Mouse (Mus musculus): ENCODE data around the gene Gnb3.

Gnb3 gene

DNA sequence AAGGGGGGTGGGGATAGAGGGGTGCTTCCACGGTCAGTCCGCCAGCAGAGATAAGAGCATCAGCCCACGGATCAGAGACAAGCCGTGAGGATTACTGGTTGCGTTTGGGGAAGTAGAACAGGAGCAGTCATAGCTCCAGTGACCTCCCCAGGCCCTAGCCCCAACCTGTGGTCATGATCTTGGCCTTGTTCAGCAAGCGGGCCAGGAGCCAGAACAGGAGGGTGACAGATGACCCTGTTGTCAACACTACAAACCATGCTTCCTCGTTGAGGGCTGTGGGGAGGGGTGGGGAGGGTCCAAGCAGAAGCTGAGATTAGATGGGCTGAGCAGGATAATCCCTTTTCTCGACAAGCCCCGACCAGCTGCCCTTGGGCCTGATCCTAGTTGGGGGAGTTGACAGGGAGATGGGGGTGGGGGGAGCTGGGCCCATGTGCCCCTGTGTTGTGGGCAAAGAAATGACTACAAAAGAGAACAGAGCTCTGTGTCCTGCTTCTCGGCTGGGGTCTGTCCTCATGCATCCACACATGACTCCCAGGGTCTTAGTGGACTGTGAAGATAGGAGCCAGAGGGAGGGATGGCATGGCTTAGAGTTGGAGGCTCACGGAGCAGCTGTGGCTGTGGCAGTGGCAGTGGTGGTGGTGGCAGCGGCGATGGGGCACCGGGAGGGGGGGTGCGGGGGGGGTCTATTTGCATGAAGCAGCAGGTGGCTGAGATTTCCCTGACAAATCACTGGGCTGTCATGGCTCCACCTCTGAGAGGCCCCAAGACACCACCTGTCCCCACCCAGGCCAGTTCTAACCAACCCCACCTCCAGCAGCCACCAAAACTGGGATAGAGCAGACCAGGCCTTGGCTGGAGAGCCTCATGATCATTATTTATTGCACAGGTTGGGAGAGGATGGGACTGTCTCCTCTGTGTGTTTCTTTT lies at the start of gene Gnb3:
Gnb3 (minus strand) TSS at position 35 of the 927 bp plus-strand sequence.
- no peak for DNase-seq (ENCODE audit: low read depth)

DNA sequence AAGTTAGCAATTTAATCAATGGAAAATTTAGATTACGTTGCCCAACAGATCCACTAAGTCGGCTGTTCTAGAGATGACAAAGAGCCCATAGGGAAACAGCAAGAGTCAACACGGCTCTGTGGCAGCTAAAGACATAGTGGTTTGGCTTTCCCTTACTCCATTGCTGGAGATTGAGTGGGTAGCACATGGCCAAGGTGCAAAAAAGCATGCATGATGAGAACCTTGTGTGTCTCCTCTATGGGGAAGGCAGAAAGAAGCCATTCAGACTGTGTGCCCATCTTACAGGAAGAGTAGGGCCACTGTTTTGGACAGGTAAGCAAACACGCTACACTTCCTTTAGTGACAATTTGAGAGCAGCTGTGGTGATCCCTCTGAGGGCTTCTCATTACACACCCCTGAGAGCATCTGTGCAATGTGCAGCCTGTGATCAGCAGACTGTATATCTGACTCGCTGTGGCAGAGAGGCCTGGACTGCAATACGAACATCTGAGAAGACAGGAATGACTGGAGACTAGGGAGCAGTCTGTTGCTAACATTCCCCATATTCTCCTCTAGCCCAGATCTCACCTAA lies 48.6 kb upstream of the Gnb3 start:
- no peak for DNase-seq (ENCODE audit: low read depth)

DNA sequence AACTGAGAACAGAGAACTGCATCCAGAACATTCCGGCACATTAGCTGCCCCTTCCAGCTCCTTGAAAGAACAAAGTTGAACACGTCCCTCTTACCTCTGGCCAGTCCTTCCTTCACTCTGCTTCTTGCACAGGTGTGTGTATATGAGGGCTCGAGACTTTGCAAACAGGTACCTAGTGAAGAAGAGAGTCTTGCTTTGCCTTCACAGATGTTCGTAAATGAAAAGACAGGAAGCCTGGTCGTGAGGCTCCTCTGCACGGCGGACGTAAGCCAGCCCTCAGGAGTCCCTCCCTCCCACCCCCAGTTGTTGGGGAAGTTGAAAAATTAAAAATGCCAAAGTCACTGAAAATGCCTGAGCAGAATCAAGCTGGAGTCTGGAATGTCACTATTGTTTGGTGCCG lies 47.9 kb upstream of the Gnb3 start, which contains the start of gene Cd4:
Cd4 (minus strand) TSS at position 236 of the 400 bp plus-strand sequence.
- DNase-seq (ENCODE audit: low read depth), result no peak

DNA sequence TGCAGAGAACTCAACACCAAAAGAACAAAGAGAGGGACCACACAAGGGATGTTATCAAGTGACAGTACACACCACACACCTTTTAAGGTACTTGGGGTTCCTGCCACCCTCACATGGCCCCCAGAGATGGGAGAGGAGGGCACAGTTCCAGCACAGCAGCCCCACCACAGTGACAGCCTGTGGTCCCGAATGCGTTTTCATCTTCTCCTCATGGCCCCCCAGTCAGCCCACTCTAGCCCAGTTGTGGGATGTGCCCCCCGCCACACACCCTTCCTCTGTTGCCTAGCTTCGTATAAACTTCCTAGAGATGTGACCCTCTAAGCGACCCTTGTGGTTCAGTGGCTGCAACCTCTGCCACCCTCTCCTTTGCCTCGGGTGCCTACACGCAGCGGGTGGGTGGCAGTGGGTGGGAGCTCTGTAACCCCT lies 45.9 kb upstream of the Gnb3 start:
- no peak for DNase-seq (ENCODE audit: low read depth)

GRCm38 (mm10) chr6:124884714-124885500 lies 44.8 kb upstream of the Gnb3 start:
- no peak for DNase-seq (ENCODE audit: low read depth)

- DNase-seq (ENCODE audit: low read depth), result no peak
Measured at GRCm38 (mm10) chr6:124883351-124883750, 43.3 kb upstream of the Gnb3 start.

- no peak for DNase-seq (ENCODE audit: low read depth)
Measured at GRCm38 (mm10) chr6:124881821-124882220, 41.7 kb upstream of the Gnb3 start.

GRCm38 (mm10) chr6:124879390-124879789 lies 39.3 kb upstream of the Gnb3 start:
- DNase-seq (ENCODE audit: low read depth), result no peak

GRCm38 (mm10) chr6:124874348-124874747 lies 34.3 kb upstream of the Gnb3 start:
- DNase-seq (ENCODE audit: low read depth), result no peak

GRCm38 (mm10) chr6:124866560-124866959 lies 26.5 kb upstream of the Gnb3 start:
- DNase-seq (ENCODE audit: low read depth), result no peak

- no peak for DNase-seq (ENCODE audit: low read depth)
Measured at GRCm38 (mm10) chr6:124865766-124866362, 25.8 kb upstream of the Gnb3 start.

GRCm38 (mm10) chr6:124863658-124864298 lies 23.7 kb upstream of the Gnb3 start, which contains the start of gene Gpr162:
Gpr162 (minus strand) TSS chr6:124863983.
- no peak for DNase-seq (ENCODE audit: low read depth)

GRCm38 (mm10) chr6:124863125-124863657 lies 23.1 kb upstream of the Gnb3 start:
- no peak for DNase-seq (ENCODE audit: low read depth)

GRCm38 (mm10) chr6:124862406-124863124 lies 22.5 kb upstream of the Gnb3 start:
- DNase-seq (ENCODE audit: low read depth), result no peak

GRCm38 (mm10) chr6:124861802-124862201 lies 21.7 kb upstream of the Gnb3 start:
- no peak for DNase-seq (ENCODE audit: low read depth)

DNA sequence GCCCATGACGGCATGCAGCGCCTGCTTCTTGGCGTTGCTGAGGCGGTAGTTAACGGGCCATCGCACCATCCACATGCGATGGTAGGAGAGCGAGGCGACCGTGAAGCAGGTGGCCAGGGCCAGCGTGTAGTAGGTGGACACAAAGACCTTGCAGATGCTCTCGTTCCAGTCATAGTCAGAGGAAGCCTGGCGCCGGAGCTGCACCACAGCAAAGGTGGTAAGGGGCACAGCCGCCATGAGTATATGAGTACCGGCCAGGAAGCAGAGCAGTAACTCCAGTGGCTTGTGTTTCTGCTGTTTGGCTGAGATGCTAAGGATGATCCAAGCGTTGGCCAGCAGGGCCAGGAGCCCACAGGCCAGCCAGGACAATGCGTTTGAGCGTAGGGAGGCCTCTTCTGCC lies 21.2 kb upstream of the Gnb3 start:
- DNase-seq (ENCODE audit: low read depth), result no peak

DNA sequence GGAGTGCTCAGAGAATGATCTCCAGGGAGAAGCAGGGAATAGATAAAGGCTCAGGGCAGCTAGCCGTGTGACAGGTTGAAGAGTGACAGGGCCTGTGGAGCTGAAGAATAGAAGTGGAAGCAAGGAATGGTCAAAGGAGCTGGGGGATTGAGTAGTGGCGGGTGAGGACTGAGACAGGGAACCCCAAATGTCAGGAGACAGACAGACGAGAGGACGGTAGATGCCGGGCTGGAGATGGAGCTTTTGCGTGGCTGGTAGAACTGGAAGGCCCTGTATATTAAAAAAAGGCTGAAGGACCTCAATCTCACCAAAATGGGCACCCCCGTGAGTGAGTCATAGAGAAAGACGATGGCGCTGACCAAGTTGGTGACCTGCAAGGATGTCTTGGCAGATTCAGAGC lies 20.4 kb upstream of the Gnb3 start:
- DNase-seq (ENCODE audit: low read depth), result no peak

GRCm38 (mm10) chr6:124859725-124860124 lies 19.6 kb upstream of the Gnb3 start:
- DNase-seq (ENCODE audit: low read depth), result peak; percentile 46

- no peak for DNase-seq (ENCODE audit: low read depth)
Measured at GRCm38 (mm10) chr6:124858561-124859318, 18.7 kb upstream of the Gnb3 start.

Measured in c-Kit-positive CD71-positive TER-119-negative erythroid progenitor cells, embryonic 14.5 days (primary cell).